Mouse (Mus musculus) 3134 (cell line): ENCODE measurements around the gene Prkcb.

ENCODE experiments used
- DNase-seq: peaks from one replicate; pipeline ENCODE4 v3.0.0-alpha.2; 2011; ENCODE audit warnings: low spot score; ENCODE audit not compliant: insufficient read length; ENCODE audit errors: extremely low read depth

Gene Prkcb

GRCm38 (mm10) chr7:122445056-122445455 lies 156.5 kb downstream of the Prkcb start:
- DNase-seq = no peak

DNA sequence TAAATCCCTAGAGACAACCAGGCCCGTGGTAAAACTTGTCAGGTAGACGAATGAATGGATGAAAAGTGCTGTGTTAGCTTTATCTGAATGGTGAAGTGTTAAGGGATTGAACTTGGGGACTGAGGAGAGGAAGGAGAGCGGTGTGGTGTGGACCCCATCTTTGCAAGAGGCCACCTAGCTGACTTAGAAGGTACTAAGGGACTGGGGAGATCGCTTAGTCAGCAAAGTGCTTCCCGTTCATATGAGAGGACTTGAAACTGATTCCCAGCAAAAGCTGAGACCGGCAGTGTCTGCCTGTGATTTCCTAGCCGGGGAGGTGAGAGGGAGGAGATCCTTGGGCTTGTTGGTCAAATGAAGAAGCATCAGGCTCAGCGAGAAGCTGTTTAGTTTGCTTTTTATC lies 164.1 kb downstream of the Prkcb start:
- no peak for DNase-seq

DNA sequence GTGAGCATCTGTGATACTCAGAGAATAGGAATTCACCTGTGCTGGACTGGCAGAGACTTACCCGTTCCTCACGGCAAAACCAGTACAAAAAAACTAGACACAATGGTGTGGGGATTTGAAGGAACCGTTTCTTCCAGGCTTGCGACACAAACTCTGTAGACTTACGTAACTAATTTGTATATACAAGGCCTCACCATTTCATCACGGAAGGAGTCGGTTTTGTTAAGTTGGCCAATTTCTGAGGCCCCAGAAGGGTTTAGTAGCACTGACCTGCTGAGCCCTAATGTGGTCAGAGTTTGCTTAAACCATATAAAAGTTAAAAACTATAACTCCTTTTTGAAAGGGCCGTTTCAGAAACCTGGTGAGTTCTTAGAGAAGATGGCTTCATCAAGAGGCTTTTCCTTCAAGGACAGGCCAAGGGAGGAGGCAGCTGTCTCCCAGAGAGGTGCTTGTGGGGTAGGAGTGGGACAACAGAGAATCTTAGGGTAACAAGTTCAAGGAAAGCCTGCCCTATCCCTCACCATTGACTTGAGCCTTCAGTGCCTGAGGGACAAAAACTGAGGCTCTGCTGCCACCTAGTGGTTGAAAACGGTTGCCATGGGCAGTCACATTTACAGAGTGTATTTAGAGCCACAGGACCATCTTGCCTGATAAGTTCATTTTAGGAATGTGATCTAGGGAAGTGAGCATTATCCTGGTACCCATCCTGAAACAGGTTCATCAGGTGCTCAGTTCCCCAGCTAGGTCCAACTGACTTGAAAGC lies 170.8 kb downstream of the Prkcb start:
- peak; percentile 14 for DNase-seq

DNA sequence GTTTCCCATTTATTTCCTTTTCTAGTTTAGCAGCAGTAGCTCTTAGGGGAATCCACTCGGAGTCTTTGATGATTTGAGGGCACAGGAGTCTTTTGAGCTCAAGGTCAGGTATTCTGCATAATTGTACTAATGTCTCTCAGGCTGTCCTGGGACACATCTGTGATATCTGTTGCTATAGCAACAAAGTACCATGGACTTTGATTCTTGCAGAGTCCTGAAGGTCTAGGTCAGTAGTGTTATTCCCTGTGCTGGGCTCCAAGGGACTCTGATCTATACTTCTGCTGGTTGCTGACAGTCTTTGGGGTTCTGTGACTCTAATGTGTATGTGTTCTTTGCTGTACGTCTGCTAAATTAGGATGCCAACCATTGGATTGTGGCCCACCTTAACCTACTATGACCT lies 171.5 kb downstream of the Prkcb start:
- no peak for DNase-seq

GRCm38 (mm10) chr7:122465823-122466549 lies 177.4 kb downstream of the Prkcb start:
- DNase-seq = no peak

DNA sequence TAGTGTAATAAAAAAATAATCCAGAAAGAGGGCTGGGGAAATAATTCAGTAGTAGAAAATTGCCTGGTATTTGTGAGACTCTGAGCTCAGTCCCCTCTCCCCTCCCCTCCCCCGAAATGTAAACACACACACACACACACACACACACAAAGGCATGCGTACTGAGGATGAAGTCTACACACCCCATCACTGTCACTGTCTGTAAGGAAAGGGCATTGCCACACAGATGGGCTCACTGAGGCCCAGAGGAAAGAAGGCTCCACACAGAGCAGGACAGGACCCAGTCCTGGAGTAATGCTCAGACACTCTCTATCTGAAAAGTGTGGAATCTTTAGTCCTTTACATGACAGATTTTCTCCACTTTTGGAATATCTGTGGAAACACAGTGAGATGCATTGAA lies 178.2 kb downstream of the Prkcb start:
- no peak for DNase-seq

GRCm38 (mm10) chr7:122467831-122468230 lies 179.3 kb downstream of the Prkcb start:
- no peak for DNase-seq

DNA sequence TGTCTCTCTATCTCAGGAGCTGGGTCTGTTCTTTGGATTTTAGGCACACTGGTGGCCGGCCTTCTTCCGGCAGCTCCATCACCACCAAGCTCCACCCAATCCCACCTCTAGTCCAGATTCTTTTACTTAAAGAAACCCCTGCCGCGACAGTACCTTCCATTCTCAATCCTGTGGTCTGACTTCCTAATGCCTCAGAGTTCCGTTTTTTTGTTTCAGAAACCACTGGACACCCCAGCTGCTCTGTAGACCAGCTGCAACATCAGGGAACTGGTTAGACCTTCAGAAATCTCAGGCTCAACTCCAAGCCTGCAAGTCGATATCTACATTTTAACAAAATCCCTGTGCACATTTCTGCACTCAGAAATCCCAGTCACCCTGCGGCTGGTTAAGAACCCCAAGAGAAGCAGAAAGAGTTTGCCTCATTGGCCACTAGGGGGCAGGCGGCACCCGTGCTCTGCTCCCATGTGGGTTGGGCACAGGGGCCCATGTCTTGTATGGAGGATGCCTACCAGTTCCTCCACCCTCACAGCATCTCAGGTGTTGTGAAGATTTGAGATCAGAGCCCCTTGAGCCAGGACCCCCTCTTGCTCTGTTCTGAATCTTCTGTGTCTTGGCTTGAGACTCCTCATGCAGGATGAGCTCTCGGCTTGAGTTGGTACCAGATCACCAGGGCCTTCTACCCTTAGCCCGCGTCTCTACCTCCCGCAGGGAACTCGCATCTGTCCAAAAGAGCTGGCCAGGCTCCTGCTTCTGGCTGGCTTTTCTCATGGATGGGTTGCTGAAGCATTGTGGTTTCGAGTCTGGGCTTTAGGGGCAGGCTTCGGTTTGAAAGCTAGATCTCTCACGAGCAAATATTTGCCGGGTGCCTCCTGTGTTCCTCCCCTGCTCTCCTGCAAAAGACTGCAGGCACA lies 182.1 kb downstream of the Prkcb start:
- DNase-seq = no peak

GRCm38 (mm10) chr7:122472223-122472622 lies 183.7 kb downstream of the Prkcb start:
- DNase-seq = no peak

- DNase-seq = no peak
Measured at GRCm38 (mm10) chr7:122475038-122475437, 186.5 kb downstream of the Prkcb start.

DNA sequence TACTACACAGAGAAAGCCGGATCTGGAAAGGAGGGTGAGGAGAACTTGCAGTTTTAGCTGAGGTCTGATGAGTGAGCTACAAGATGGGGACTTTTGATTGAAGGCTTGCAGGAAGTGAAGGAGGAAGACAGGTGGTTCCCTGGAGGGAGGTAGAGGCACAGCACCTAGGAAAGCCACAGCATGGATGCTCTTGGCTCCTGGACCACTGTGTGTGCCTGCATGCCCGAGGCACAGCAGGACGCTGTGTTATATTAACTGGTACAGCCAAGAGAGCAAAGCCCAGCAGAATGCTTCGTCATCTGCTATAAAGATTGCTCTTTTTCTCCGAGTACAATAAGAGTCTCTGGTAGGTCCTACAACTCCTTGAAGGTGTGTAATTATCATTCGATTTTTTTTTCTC lies 188.1 kb downstream of the Prkcb start:
- DNase-seq = no peak

DNA sequence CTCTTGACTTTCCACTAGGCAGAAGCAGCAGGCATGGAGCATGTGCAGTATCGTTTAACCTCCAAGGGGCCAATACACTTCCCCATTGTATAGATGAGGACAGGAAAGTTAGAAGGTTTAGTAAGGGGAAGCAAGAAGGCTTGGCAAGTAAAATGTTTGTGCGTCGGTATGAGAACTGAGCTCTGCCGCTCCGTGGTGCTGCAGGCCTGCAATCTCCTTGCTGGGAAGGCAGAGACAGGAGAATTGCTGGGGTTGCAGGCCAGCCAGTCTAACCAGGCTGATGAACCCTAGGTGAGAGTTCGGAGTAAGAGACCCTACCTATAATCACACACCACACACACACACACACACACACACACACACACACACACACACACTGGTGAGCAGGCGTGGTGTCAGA lies 188.6 kb downstream of the Prkcb start:
- DNase-seq = no peak

GRCm38 (mm10) chr7:122477566-122478564 lies 189.3 kb downstream of the Prkcb start:
- DNase-seq = no peak

DNA sequence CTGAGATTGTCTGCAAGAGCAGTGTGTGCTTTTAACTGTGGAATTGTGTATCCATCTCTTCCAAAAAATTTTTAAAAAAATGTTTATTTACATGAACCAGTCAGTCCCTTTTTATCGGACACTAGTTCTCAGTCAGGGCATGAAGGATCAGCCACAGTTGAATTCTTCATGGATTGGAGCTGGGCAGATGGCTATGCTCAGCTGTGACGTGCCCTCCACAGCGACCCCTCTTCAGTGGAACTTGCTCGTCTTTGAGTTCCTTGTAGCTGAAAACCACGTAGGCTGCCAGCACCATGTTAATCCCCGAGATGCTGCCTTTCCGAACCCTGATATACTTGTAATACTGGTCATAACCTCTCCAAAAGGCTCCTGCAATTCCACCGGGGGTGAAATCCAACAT lies 195.4 kb downstream of the Prkcb start:
- no peak for DNase-seq

GRCm38 (mm10) chr7:122487929-122488571 lies 199.5 kb downstream of the Prkcb start:
- no peak for DNase-seq

DNA sequence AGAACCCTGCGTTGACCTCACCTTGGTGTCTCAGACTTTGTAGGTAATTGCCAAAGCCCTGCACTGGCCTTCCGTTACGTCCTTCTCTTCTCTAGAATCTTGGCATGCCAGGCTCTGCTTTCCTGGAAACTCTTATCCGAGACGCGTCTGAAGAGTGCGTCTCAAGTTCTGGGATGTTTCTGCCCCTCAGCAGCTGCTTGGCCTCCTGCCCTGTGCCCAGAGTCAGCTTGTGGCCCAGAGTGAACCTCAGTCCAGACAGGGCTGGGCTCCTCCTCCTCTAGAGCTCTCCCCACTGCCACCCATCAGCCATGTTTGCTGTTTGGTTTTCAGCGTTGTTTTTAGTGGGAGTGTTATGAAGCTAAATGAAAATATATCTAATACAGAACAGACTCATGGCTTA lies 203.5 kb downstream of the Prkcb start:
- DNase-seq = no peak

- no peak for DNase-seq
Measured at GRCm38 (mm10) chr7:122492936-122493335, 204.4 kb downstream of the Prkcb start.

GRCm38 (mm10) chr7:122494088-122494487 lies 205.5 kb downstream of the Prkcb start:
- DNase-seq = no peak

- no peak for DNase-seq
Measured at GRCm38 (mm10) chr7:122497516-122497915, 209.0 kb downstream of the Prkcb start.
